Mouse (Mus musculus): ENCODE measurements at regions not wholly inside any gene's neighbourhood (a gene's known extent, or its start where the extent isn't known, plus 50 kb on each side); places are given as distances from the start of the nearest gene placed in this dataset.

DNA sequence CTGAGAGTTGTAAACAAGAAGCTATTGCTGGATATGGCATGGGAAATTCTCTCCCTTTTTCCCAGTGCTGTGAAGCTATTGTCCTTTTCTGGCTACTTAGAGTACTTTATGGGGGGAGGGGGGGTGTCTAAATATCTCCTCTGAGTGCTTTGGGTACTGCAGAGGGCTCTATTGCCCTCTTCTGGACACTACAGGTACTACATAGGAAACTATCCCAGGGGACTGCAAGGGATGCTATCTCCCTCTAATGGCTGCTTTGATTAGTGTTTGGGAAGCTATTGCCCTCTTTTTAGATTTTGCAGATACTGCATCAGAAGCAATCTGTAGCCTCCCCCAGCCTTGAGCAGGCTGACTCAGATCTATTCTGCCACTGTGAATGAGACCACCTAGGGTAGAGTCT lies 55.8 kb upstream of the 5430402E10Rik start:
- in situ Hi-C loops (cut with MboI, MseI): loop anchor here (5.0 kb wide), 1 partner anchor 53 kb away; the partner anchor contains the start of gene 5430402E10Rik
